Mouse (Mus musculus) hindbrain, embryonic 11.5 days (tissue): Measurements from ENCODE around the gene Nsf. TPM values are rescaled to one million over a fixed set of nuclear protein-coding genes. Genes with fewer than 3 reads are reported as not detected.
"Not testable (repeated sequence)": the region's sequence is repeated elsewhere in the genome, so short reads cannot be mapped to it uniquely, and the experiment has no call there.

ENCODE experiments used
- ATAC-seq: fragments of 200-750 bp; cut with Nextera tagmentation; 2 replicates; pipeline ENCODE4 v1.8.0; 2017; ENCODE audit warnings: mild to moderate bottlenecking, moderate TSS enrichment, moderate library complexity; ENCODE audit not compliant: low FRiP score
- DNase-seq: peaks from one replicate; pipeline ENCODE4 v3.0.0-alpha.2; 2015; ENCODE audit warnings: low spot score
- H3K27ac ChIP-seq: fragments of 300-500 bp; sonication (generic); 2 replicates; pipeline ENCODE4 v1.5.1; 2014; ENCODE audit warnings: mild to moderate bottlenecking, low read depth, low read length
- H3K27me3 ChIP-seq: fragments of 300-500 bp; sonication (generic); 2 replicates; pipeline ENCODE4 v1.6.1; 2014; ENCODE audit warnings: mild to moderate bottlenecking, low read length, moderate library complexity, mixed read lengths; ENCODE audit not compliant: control insufficient read depth, insufficient read depth
- H3K36me3 ChIP-seq: fragments of 300-500 bp; sonication (generic); 2 replicates; pipeline ENCODE4 v1.6.1; 2014; ENCODE audit warnings: mild to moderate bottlenecking, low read length, moderate library complexity, mixed read lengths; ENCODE audit not compliant: control insufficient read depth, insufficient read depth
- H3K4me1 ChIP-seq: fragments of 300-500 bp; sonication (generic); replicated peaks from 2 replicates; pipeline ENCODE4 v1.6.1; 2014; ENCODE audit warnings: low read length, mixed read lengths; ENCODE audit not compliant: control insufficient read depth, insufficient read depth
- H3K4me2 ChIP-seq: fragments of 300-500 bp; sonication (generic); replicated peaks from 2 replicates; pipeline ENCODE4 v1.6.1; 2014; ENCODE audit warnings: mild to moderate bottlenecking, low read depth, low read length
- H3K4me3 ChIP-seq: fragments of 300-500 bp; sonication (generic); 2 replicates; pipeline ENCODE4 v1.5.1; 2014; ENCODE audit warnings: low read depth, low read length
- H3K9ac ChIP-seq: fragments of 300-500 bp; sonication (generic); 2 replicates; pipeline ENCODE4 v1.6.1; 2014; ENCODE audit warnings: low read depth, low read length
- H3K9me3 ChIP-seq: fragments of 300-500 bp; sonication (generic); 2 replicates; pipeline ENCODE4 v1.6.1; 2016; ENCODE audit warnings: low read length; ENCODE audit not compliant: control insufficient read depth
- WGBS: fragments of 180-500 bp; shearing (Covaris S2); extraction: QIAGEN DNeasy Blood & Tissue Kit; methylation state at CpG from one replicate; pipeline ENCODE4 v1.1.7; 2014; 5-methylcytosine and 5-hydroxymethylcytosine counted together
- polyA plus RNA-seq: library from polyadenylated mRNA; unstranded; fragments of >200 nt; fragmentation: Nextera tagmentation; extraction: Ambion mirVana; gene quantifications from 2 replicates; pipeline ENCODE4 v1.2.1, GENCODE M21; 2014

Gene Nsf
- 55.0 and 59.7 TPM in 2 replicates for polyA plus RNA-seq

DNA sequence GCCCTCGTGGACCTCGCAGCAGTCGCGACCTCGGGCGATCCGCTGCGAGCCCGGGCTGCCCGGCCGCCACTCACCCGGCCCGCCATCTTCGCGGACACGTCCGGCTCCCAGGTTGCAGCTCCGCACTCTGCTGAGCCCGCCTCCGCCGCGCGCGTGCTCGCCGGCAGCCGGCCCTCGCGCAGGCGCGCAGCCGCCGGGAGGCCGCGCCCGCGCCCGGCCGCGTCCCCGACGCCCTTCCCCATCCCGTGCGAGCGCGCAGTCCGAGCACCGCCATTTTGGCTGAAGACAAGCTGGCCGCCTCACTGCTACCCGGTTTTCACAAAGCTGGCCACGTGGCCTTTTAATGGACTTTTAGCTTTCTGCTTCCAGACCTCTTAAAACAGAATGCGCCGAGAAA is at the start of gene Nsf:
TSS of gene Nsf (minus strand) at position 161 of the 397 bp plus-strand sequence.
- Histone ChIP-seq H3K4me1 (peaks cover 4% of the 10 kb centered on the region; the same call in 1 of the 2 replicates), H3K27me3 (no peaks in the 10 kb centered on the region), H3K9me3 (no peaks in the 10 kb centered on the region), H3K9ac (peak within 1 kb of the TSS; percentile 93), H3K27ac (peak within 1 kb of the TSS; percentile 58), H3K4me3 (peak within 1 kb of the TSS; percentile 85), H3K36me3 (no peaks in the 10 kb centered on the region), H3K4me2 (peak within 1 kb of the TSS; percentile 77)
- under 1% methylated on average over 48 of the region's 53 CpGs for WGBS
- peak; percentile 93 for ATAC-seq
- peak; percentile 93 for DNase-seq

DNA sequence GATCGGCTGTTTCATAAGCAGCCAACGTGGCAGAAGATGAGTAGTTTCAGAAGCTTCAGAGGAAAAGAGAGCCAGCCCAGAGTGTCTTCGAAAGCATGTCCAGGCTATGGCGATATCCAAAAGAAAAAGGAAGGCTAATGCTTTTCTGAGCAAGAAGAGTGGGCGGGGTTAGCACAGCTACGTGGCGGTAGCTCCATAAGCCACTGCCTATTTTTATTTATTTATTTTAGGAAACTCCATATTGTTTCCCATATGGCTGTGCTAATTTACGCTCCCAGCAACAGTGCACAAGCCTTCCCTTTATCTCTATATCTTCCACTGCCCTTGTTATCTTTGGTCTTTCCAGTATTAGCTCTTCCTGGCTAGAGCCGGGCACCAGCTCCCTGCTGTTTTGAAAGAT is 49.5 kb upstream of the Nsf start:
- ATAC-seq, result no peak
- no peak for DNase-seq
- Histone ChIP-seq H3K4me1 (no peaks in the 10 kb centered on the region), H3K36me3 (no peaks in the 10 kb centered on the region), H3K9me3 (no peaks in the 10 kb centered on the region), H3K9ac (no peak overlapping the region), H3K27ac (no peak overlapping the region), H3K4me3 (no peak overlapping the region), H3K27me3 (no peaks in the 10 kb centered on the region), H3K4me2 (no peak overlapping the region)
- 85% methylated on average over 9 of the region's 9 CpGs for WGBS

DNA sequence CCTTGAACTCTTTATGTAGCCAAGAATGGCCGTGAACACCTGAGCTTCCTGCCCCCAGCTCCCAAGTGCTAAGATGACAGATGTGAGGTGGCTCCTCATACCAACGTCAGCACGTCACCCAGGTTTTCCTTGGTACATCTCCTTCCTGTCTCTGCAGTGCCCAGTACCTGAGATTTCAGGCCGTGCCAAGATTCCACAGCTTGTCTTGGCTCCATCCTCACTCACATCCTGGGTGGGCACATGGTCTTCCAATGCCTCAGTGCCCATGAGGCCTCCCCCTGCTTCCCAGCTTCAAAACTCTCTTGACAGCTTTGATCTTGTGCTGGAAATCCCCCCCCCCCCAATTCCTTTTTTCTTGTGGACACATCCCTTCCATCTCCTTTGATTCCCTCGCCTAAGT is 48.3 kb upstream of the Nsf start:
- H3K4me2 ChIP-seq, result no peak overlapping the region
- DNase-seq (no peak), ATAC-seq (no peak)
- no peak overlapping the region for H3K4me3 ChIP-seq
- H3K27ac ChIP-seq, result no peak overlapping the region
- H3K36me3 ChIP-seq, result no peaks in the 10 kb centered on the region
- no peaks in the 10 kb centered on the region for H3K27me3 ChIP-seq
- 87% methylated on average over 5 of the region's 5 CpGs for WGBS
- H3K9me3 ChIP-seq, result no peaks in the 10 kb centered on the region
- no peaks in the 10 kb centered on the region for H3K4me1 ChIP-seq
- no peak overlapping the region for H3K9ac ChIP-seq

DNA sequence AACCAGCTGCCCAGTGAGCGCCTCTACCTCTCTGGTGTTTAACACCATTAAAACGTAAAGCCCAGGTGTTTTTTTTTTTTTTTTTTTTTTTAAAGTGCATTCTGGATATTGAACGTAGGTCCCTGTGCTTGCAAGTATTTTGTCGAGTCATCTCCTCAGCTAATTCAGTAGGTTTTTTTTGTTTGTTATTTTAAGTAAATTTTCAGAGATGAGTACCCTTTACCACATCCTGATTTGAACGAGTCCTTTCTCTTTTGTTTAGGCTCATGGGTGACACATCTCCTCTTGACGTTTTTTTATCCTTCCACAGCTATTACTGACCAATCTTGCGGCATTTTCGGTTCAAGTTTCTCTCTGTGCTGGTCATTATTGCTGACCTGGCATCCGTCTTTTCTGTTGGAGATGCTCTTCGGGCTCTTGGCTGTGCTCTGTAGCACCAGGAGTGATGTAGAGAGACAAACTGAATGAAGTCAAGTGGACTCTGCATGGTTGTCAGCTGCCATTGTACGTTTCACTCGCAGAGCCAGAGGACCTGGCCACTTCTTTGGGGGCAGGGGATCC is 47.6 kb upstream of the Nsf start:
- Histone ChIP-seq H3K36me3 (no peaks in the 10 kb centered on the region), H3K9me3 (no peaks in the 10 kb centered on the region), H3K27ac (no peak overlapping the region), H3K9ac (no peak overlapping the region), H3K27me3 (no peaks in the 10 kb centered on the region), H3K4me1 (no peaks in the 10 kb centered on the region), H3K4me2 (no peak overlapping the region), H3K4me3 (no peak overlapping the region)
- DNase-seq (no peak), ATAC-seq (no peak)
- WGBS, result 85% methylated on average over 12 of the region's 12 CpGs

DNA sequence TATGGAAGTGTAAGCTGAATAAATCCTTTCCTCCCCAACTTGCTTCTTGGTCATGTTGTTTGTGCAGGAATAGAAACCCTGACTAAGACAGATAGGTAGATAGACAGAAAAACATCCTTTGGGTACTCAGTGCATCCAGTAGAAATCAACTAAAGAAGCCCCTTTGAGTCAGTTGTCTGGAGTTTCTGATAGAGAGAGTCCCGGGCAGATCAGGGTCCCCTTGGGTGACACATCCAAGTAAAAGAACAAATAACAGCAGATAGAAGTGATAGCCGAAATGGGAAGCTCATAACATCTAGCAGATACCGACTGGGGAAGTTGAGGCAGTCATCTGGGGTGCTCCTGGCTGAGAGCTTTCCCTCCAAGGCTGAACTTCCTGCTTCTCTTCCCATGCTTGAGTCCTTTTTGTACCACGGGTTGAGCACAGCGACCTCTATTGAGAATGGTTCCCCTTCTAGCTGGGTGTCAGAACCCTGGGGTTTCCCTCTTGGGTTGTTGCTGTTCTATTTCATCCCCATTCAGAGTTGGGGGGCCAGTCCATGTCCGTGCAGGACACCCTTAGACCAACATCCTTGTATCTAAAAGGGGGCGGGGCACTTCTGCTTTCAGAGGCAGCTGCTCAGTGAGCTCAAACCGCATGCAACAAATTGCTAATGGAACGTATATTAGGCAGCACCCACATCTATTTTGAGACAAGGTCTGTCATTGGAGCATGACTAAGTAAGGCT is 47.0 kb upstream of the Nsf start:
- H3K27me3 ChIP-seq, result no peaks in the 10 kb centered on the region
- H3K9ac ChIP-seq, result no peak overlapping the region
- no peaks in the 10 kb centered on the region for H3K9me3 ChIP-seq
- no peak for DNase-seq
- no peak overlapping the region for H3K4me3 ChIP-seq
- 76% methylated on average over 9 of the region's 9 CpGs for WGBS
- no peak overlapping the region for H3K27ac ChIP-seq
- H3K4me1 ChIP-seq, result no peaks in the 10 kb centered on the region
- H3K36me3 ChIP-seq, result no peaks in the 10 kb centered on the region
- ATAC-seq, result no peak
- no peak overlapping the region for H3K4me2 ChIP-seq

DNA sequence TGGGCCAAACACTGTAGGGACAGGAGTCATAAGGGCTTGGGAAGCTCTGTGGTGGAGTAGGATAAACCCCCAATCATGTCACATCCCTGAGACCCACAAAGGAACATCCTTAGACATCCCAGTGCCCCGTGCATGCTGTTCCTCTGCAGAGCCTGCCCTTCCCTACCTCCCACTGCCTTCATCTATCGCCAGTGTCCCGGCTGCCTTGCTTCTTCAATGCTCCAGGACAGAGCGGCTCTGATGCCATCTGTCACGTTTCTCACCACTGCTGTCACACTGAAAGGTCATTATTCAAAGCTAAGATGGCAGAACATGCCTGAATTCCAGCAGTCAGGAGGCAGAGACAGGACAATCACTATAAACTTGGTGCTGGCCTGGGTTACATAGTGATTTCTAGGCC is 44.9 kb upstream of the Nsf start:
- no peak for DNase-seq
- H3K36me3 ChIP-seq, result no peaks in the 10 kb centered on the region
- no peaks in the 10 kb centered on the region for H3K27me3 ChIP-seq
- H3K9me3 ChIP-seq, result no peaks in the 10 kb centered on the region
- no peak overlapping the region for H3K27ac ChIP-seq
- no peak overlapping the region for H3K9ac ChIP-seq
- 60% methylated on average over 5 of the region's 5 CpGs for WGBS
- no peak overlapping the region for H3K4me3 ChIP-seq
- ATAC-seq, result no peak
- H3K4me2 ChIP-seq, result no peak overlapping the region
- no peaks in the 10 kb centered on the region for H3K4me1 ChIP-seq

DNA sequence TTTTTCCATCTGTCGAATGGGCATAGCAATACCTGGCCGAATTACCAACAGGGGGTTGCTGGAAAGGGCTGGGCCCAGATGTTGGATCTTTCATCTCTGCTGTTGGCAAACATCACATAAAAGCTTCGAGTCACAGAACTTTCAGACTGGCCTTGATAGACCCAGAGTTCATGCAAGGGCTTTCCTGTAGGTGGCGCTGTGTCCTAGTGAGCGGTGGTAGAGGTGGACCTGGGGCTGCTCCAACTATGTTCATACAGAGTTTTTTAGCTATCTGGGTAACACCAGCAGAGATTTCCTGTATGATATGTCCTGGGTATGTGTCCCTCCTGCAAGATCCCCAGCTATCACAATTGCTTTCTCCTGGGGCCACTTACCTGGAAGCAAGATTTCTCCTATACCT is 43.5 kb upstream of the Nsf start:
- Histone ChIP-seq H3K27ac (no peak overlapping the region), H3K4me2 (no peak overlapping the region), H3K27me3 (no peaks in the 10 kb centered on the region), H3K9me3 (no peaks in the 10 kb centered on the region), H3K36me3 (no peaks in the 10 kb centered on the region), H3K4me1 (no peaks in the 10 kb centered on the region), H3K9ac (no peak overlapping the region), H3K4me3 (no peak overlapping the region)
- WGBS, result 13% methylated on average over 5 of the region's 5 CpGs
- ATAC-seq, result no peak
- DNase-seq, result peak; percentile 84

DNA sequence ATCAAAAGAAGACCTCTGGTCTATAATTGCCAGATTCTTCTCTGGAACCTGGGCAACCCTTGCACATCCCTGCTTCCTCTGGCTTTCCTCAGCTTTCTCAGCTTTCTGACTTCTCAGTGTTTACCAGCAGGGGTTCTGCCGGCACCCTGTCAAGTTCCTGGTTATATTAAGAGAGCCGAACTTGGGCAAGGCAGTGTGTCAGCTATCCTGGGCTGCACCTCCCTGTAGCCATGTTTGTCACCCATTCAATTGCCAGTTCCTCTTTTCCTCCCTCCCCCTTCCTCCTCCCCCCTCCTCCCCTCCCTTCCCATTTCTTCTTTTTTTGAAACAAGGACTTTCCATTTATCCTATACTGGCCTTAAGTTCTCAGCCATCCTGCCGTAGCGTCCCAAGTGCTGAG is 38.8 kb upstream of the Nsf start:
- H3K36me3 ChIP-seq, result no peaks in the 10 kb centered on the region
- no peak overlapping the region for H3K27ac ChIP-seq
- DNase-seq (no peak), ATAC-seq (no peak)
- no peak overlapping the region for H3K4me3 ChIP-seq
- no peaks in the 10 kb centered on the region for H3K27me3 ChIP-seq
- no peak overlapping the region for H3K9ac ChIP-seq
- no peaks in the 10 kb centered on the region for H3K9me3 ChIP-seq
- H3K4me2 ChIP-seq, result no peak overlapping the region
- WGBS, result 67% methylated on average over 4 of the region's 4 CpGs
- H3K4me1 ChIP-seq, result no peaks in the 10 kb centered on the region

DNA sequence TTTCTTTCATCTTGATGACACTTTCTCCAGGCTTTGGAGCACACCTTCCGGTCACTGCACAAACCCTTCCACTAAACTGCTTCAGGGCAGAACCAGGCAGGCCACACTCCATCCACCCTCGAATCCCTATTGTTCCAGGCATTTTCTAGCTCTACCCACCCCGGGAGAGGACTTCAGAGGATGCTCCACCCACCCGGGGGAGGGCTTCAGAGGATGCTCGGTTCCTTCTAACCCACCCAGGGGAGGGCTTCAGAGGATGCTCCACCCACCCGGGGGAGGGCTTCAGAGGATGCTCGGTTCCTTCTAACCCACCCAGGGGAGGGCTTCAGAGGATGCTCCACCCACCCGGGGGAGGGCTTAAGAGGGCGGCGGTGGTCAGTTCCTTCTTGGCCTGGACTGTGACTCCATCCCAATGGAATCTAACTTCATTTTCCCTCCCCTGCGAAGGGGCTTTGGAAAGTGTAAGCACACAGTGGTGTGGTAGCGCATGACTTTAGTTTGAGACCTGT is 36.2 kb upstream of the Nsf start:
- not testable (repeated sequence) for H3K9me3 ChIP-seq

More for the DNA sequence above, 36.2 kb upstream of the Nsf start:
- 10% methylated on average over 12 of the region's 12 CpGs for WGBS
- H3K27ac ChIP-seq, H3K4me2 ChIP-seq, H3K4me1 ChIP-seq, H3K9ac ChIP-seq, H3K27me3 ChIP-seq, H3K4me3 ChIP-seq, H3K36me3 ChIP-seq: not testable (repeated sequence)
- ATAC-seq (peak; percentile 81), DNase-seq (peak; percentile 41)
